Mouse (Mus musculus): Measurements from ENCODE around the gene Ccdc43.
"Not testable (repeated sequence)": the region's sequence is repeated elsewhere in the genome, so short reads cannot be mapped to it uniquely, and the experiment has no call there.

Gene Ccdc43

GRCm38 (mm10) chr11:102697338-102698017, at the start of gene Ccdc43:
Gene Ccdc43 (minus strand): TSS chr11:102697782.
- DNase-seq (ENCODE audit: low read depth, low spot score): peak; percentile 80

GRCm38 (mm10) chr11:102744746-102745145, 47.2 kb upstream of the Ccdc43 start:
- no peak for DNase-seq (ENCODE audit: low read depth, low spot score)

GRCm38 (mm10) chr11:102742843-102743242, 45.3 kb upstream of the Ccdc43 start:
- no peak for DNase-seq (ENCODE audit: low read depth, low spot score)

DNA sequence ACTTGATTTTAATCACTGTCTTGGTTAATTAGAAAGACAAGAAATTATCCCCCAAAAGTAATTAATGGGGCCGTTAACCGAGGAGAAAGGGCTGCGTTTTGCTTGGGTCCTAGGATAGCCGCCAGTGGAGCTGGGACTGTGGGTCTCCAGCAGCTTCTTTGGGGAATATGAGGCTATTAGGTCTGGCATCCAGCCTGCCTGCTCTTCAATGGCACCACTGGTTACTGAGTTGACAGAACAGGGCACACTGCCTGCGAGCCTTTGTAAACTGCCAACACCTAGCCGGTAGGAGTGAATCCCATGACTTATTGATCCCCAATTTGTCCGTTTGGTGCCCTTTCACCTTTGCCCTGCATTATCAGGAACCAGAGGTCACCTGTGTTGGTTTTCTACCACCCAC, 44.5 kb upstream of the Ccdc43 start:
- no peak for DNase-seq (ENCODE audit: low read depth, low spot score)

- peak; percentile 41 for DNase-seq (ENCODE audit: low read depth, low spot score)
These were observed 43.8 kb upstream of the Ccdc43 start for GRCm38 (mm10) chr11:102741129-102741950.

DNA sequence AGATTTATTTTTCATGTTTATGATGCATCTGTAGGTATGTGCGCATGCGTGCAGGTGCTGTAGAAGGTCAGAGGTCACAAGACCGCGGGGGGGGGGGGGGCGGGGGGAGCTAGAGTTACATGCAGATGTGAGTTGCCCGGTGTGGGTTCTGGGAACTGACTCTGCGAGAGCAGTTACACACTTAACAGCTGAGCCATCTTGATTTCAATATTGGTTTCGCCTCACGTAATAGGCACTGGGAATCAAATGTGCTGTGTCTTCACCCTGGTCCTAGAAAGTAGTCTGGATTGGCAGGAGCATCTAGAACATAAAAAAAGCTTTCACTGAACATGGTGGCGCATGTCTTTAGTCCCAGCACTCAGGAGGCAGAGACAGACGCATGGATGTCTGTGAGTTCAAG, 43.1 kb upstream of the Ccdc43 start:
- no peak for DNase-seq (ENCODE audit: low read depth, low spot score)

DNA sequence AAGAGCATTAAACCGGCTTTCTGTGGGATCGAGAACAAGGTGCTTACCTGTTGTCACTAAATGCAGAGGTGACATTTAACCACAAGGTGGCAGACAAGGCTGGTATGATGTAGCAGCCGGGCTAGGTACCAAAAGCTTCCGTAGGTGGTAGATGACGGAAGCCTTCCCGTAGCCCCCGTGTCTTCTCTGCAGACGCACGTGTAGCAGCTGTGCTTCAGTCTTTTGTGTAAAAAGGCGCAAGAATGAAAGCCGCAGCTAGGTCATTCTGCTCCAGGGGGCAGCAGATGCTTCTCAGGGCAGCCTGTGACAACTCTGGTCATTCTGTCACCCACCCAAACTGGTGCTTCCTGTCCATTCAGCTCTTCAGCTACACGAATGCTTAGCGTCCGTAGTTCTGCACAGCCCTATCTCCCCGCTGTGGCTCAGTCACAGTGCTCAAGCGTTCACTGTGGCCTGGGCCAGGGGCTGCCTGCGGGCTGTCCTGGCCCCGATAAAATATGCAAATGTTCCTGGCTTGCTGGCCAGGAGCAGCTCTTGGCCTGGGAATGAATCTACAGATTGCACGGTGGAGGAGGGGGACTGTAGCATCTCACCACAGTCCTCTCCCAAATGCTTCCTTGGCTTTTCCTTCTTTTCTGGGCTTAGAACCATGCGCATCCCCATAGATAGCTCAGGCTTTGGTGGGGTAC, 41.8 kb upstream of the Ccdc43 start:
- peak; percentile 93 for DNase-seq (ENCODE audit: low read depth, low spot score)

DNA sequence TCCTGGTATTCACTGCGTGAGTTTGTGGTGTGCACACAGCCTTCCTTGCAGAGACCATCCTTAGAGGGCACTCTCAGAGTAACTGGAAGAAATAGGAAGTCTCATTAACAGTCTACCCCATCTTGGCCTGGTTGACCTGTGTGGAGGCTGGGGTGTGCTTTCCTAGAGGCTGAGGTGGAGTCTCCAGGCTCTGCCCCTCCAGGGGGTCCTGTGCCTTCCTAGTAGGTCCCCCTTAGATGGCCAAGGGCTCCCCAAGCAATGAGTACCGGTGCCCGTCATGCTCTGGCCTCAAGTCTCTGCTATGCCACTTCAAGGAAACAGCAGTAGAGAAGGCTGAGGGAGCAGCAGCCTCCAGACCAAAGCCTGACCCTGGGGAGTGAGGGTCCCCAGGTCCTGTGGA, 40.5 kb upstream of the Ccdc43 start:
- no peak for DNase-seq (ENCODE audit: low read depth, low spot score)

DNA sequence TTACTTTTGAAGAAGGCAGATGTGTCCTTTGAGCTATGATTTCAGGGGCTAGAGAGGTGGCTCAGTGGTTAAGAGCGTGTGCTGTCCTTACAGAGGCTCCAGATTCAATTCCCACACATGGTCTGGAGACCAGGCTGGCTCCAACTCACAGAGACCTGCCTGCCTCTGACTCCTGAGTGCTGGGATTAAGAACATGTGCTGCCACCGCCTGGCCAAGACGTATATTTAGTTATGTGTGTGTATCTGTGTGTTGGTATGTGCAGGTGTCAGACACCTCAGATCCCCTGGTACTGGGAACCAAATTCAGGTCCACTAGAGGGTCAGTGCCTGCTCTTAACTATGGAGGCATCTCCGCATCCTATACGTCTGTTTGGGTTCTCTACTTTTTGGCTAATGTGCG, 37.4 kb upstream of the Ccdc43 start:
- DNase-seq (ENCODE audit: low read depth, low spot score): peak; percentile 69

GRCm38 (mm10) chr11:102733146-102733545, 35.6 kb upstream of the Ccdc43 start:
- DNase-seq (ENCODE audit: low read depth, low spot score): no peak

GRCm38 (mm10) chr11:102731366-102731765, 33.8 kb upstream of the Ccdc43 start:
- no peak for DNase-seq (ENCODE audit: low read depth, low spot score)

- DNase-seq (ENCODE audit: low read depth, low spot score): no peak
These were observed 32.3 kb upstream of the Ccdc43 start for GRCm38 (mm10) chr11:102729835-102730234.

GRCm38 (mm10) chr11:102728614-102729013, 31.0 kb upstream of the Ccdc43 start:
- DNase-seq (ENCODE audit: low read depth, low spot score): peak; percentile 78

- peak; percentile 73 for DNase-seq (ENCODE audit: low read depth, low spot score)
These were observed 28.0 kb upstream of the Ccdc43 start for GRCm38 (mm10) chr11:102725574-102725973.

- DNase-seq (ENCODE audit: low read depth, low spot score): peak; percentile 36
These were observed 18.6 kb upstream of the Ccdc43 start for GRCm38 (mm10) chr11:102716135-102716534.

DNA sequence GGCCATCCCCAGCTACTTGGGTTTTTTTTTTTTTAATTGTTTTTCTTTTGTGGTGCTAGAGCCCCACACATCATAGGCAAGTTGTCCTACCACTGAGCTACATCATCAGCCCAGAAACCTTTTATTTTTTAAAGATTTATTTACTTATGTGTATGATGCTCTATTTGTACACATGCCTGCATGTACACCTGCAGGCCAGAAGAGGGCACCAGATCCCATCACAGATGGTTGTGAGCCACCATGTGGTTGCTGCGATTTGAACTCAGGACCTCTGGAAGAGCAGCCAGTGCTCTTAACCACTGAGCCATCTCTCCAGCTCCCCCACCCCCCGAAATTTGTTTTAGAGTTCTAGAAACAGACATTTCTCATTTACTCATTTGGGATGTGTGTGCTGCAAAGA, 17.0 kb upstream of the Ccdc43 start:
- DNase-seq (ENCODE audit: low read depth, low spot score): not testable (repeated sequence)

GRCm38 (mm10) chr11:102712411-102712810, 14.8 kb upstream of the Ccdc43 start:
- DNase-seq (ENCODE audit: low read depth, low spot score): no peak

- DNase-seq (ENCODE audit: low read depth, low spot score): peak; percentile 37
These were observed 4.6 kb upstream of the Ccdc43 start for GRCm38 (mm10) chr11:102702206-102702605.

DNA sequence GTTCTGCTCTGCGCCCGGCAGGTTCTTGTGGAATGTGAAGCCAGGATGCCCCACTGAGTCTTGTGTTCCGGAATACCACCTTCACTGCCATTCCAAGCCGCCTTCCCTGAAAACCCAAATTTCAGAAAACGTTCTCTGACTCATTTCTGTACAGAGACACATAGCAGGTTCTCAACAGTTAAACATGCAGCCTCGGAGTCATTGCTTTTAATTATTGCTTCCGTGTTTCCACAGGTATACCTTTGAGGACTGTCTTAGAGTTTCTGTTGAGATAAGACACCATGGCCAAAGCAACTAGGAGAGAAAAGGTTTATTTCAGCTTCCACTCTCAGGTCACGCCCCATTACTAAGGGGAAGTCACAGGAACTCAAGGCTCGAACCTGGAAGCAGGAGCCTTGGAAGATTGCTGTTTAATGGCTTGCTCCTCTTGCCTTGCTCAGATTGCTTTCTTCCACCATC, 465 bp upstream of the Ccdc43 start:
- no peak for DNase-seq (ENCODE audit: low read depth, low spot score)

DNA sequence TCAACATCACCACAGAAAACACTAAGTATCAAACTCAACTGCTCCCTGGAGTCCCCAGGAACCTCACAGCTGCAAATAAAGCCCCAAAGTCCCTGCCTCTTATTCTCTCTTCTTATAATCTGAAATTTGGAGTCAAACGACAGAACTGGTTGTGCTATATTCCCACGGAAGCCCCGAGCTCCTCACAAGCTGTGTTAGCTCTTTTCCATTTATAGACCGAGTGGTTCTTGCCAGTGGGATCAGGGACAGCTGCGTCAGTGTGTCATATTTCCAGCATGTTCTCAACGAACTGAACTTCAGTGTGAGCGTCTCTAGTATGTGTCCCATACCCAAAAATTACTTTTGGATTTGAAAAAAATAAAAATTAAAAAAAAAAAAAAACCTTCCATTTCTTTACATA, 2.3 kb downstream of the Ccdc43 start:
- no peak for DNase-seq (ENCODE audit: low read depth, low spot score)

DNA sequence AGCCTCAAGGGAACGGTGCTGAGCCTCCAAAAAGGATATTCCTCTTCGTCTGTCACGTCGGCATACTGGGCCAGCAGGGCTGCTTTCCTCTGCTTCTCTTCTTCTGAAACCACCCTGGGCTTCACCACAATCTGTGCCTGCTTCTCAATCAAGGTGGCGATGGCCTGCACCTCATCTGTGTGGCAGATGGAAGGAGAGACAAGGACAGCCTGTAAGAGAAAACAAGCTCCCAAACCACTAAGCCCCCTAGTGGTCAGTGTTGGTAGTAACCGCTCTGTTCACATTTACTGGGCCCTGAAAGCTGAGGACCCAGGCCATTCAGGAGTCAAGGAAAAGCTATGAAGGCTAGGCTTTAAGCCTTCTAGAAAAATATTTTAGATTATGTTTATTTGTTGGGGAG, 7.4 kb downstream of the Ccdc43 start:
- DNase-seq (ENCODE audit: low read depth, low spot score): peak; percentile 84
